Mouse (Mus musculus) urinary bladder, adult 2 months (tissue): ENCODE data around the gene Smim9. TPM values are rescaled to one million over a fixed set of nuclear protein-coding genes. Genes with fewer than 3 reads are reported as not detected.

ENCODE experiments used
- polyA plus RNA-seq: library from polyadenylated mRNA; depleted of rRNA; stranded (reverse); fragments of >200 nt; gene quantifications from 2 replicates; pipeline ENCODE4 v1.2.3, GENCODE M21; 2012; rRNA removed

Gene Smim9
- polyA plus RNA-seq, 1 experiment: not detected

Other genes with a start within 250 kb of the Smim9 start
- gene Gab3, start 78.3 kb downstream of the Smim9 start, polyA plus RNA-seq: 1.3 and 1.7 TPM in 2 replicates
- 26.4 and 28.9 TPM in 2 replicates for gene Dkc1, start 67.9 kb downstream of the Smim9 start, polyA plus RNA-seq
- 64.4 and 76.2 TPM in 2 replicates for gene Mpp1, start 32.8 kb downstream of the Smim9 start, polyA plus RNA-seq
- gene Fundc2, start 218.6 kb upstream of the Smim9 start, polyA plus RNA-seq: 39.7 and 45.2 TPM in 2 replicates
- 1.0 and 1.3 TPM in 2 replicates for gene F8, start 218.8 kb upstream of the Smim9 start, polyA plus RNA-seq